Mouse (Mus musculus): Measurements from ENCODE around the gene Pafah1b3. TPM values are rescaled to one million over a fixed set of nuclear protein-coding genes. Genes with fewer than 3 reads are reported as not detected.
A peak's percentile ranks its signal among the peaks of the same experiment; 100 is the strongest.

The Pafah1b3 gene
- polyA plus RNA-seq, 1 experiment, result 19.1 TPM

- peaks cover 9% of the 10 kb centered on the region for H3K27me3 ChIP-seq (replicated peaks)
- H3K4me1 ChIP-seq, result peaks cover 50% of the 10 kb centered on the region
- TF ChIP-seq FLI1 (IDR thresholded peaks at IDR 0.05; ENCODE audit: low read length) (no peak), GATA1 (IDR thresholded peaks at IDR 0.05; ENCODE audit: borderline replicate concordance, low read length) (no peak)
- peaks cover 81% of the 10 kb centered on the region for H3K36me3 ChIP-seq (replicated peaks; ENCODE audit: low read length)
- H3K9me3 ChIP-seq, result peaks cover 8% of the 10 kb centered on the region; the same call in 1 of the 2 replicates
- no peak overlapping the region for H3K4me3 ChIP-seq (replicated peaks)
Measured at GRCm38 (mm10) chr7:25292107-25292506, 5.7 kb downstream of the Pafah1b3 start.

GRCm38 (mm10) chr7:25290911-25291310 is 6.9 kb downstream of the Pafah1b3 start:
- H3K27me3 ChIP-seq (replicated peaks), result peaks cover 1% of the 10 kb centered on the region
- TF ChIP-seq FLI1 (IDR thresholded peaks at IDR 0.05; ENCODE audit: low read length) (no peak), GATA1 (IDR thresholded peaks at IDR 0.05; ENCODE audit: borderline replicate concordance, low read length) (no peak)
- peaks cover 8% of the 10 kb centered on the region; the same call in 1 of the 2 replicates for H3K9me3 ChIP-seq
- peaks cover 49% of the 10 kb centered on the region for H3K4me1 ChIP-seq
- H3K36me3 ChIP-seq (replicated peaks; ENCODE audit: low read length), result peaks cover 93% of the 10 kb centered on the region
- H3K4me3 ChIP-seq (replicated peaks), result no peak overlapping the region

- Histone ChIP-seq H3K36me3 (replicated peaks; ENCODE audit: low read length) (peaks cover 98% of the 10 kb centered on the region), H3K9me3 (peaks cover 8% of the 10 kb centered on the region; the same call in 1 of the 2 replicates), H3K27me3 (replicated peaks) (no peaks in the 10 kb centered on the region), H3K4me1 (peaks cover 54% of the 10 kb centered on the region), H3K4me3 (replicated peaks) (no peak overlapping the region)
- TF ChIP-seq GATA1 (IDR thresholded peaks at IDR 0.05; ENCODE audit: borderline replicate concordance, low read length), result no peak
- no peak for TF ChIP-seq FLI1 (IDR thresholded peaks at IDR 0.05; ENCODE audit: low read length)
Measured at GRCm38 (mm10) chr7:25290463-25290862, 7.3 kb downstream of the Pafah1b3 start.

GRCm38 (mm10) chr7:25289925-25290324 is 7.9 kb downstream of the Pafah1b3 start:
- Histone ChIP-seq H3K4me1 (peaks cover 59% of the 10 kb centered on the region), H3K36me3 (replicated peaks; ENCODE audit: low read length) (peaks cover 99% of the 10 kb centered on the region)

GRCm38 (mm10) chr7:25288721-25289120 is 9.1 kb downstream of the Pafah1b3 start:
- H3K4me1 ChIP-seq, result peaks cover 62% of the 10 kb centered on the region
- H3K4me3 ChIP-seq (replicated peaks), result no peak overlapping the region
- peaks cover 98% of the 10 kb centered on the region for H3K36me3 ChIP-seq (replicated peaks; ENCODE audit: low read length)
- peaks cover 8% of the 10 kb centered on the region; the same call in 1 of the 2 replicates for H3K9me3 ChIP-seq
- no peaks in the 10 kb centered on the region for H3K27me3 ChIP-seq (replicated peaks)
- no peak for TF ChIP-seq FLI1 (IDR thresholded peaks at IDR 0.05; ENCODE audit: low read length)
- TF ChIP-seq GATA1 (IDR thresholded peaks at IDR 0.05; ENCODE audit: borderline replicate concordance, low read length), result no peak

More at GRCm38 (mm10) chr7:25289925-25290324, 7.9 kb downstream of the Pafah1b3 start:
- no peak overlapping the region for H3K4me3 ChIP-seq (replicated peaks)
- H3K9me3 ChIP-seq, result peaks cover 8% of the 10 kb centered on the region; the same call in 1 of the 2 replicates
- H3K27me3 ChIP-seq (replicated peaks), result no peaks in the 10 kb centered on the region
- TF ChIP-seq FLI1 (IDR thresholded peaks at IDR 0.05; ENCODE audit: low read length) (no peak), GATA1 (IDR thresholded peaks at IDR 0.05; ENCODE audit: borderline replicate concordance, low read length) (no peak)

- Histone ChIP-seq H3K27me3 (replicated peaks) (no peaks in the 10 kb centered on the region), H3K4me1 (peaks cover 62% of the 10 kb centered on the region), H3K4me3 (replicated peaks) (no peak overlapping the region), H3K9me3 (peaks cover 8% of the 10 kb centered on the region; the same call in 1 of the 2 replicates), H3K36me3 (replicated peaks; ENCODE audit: low read length) (peaks cover 91% of the 10 kb centered on the region)
- TF ChIP-seq FLI1 (IDR thresholded peaks at IDR 0.05; ENCODE audit: low read length), result no peak
Measured at GRCm38 (mm10) chr7:25288011-25288410, 9.8 kb downstream of the Pafah1b3 start.

GRCm38 (mm10) chr7:25286989-25287388 is 10.8 kb downstream of the Pafah1b3 start:
- TF ChIP-seq GATA1 (IDR thresholded peaks at IDR 0.05; ENCODE audit: borderline replicate concordance, low read length) (no peak), FLI1 (IDR thresholded peaks at IDR 0.05; ENCODE audit: low read length) (no peak)
- H3K36me3 ChIP-seq (replicated peaks; ENCODE audit: low read length), result peaks cover 81% of the 10 kb centered on the region
- no peak overlapping the region for H3K4me3 ChIP-seq (replicated peaks)
- peaks cover 8% of the 10 kb centered on the region; the same call in 1 of the 2 replicates for H3K9me3 ChIP-seq
- no peaks in the 10 kb centered on the region for H3K27me3 ChIP-seq (replicated peaks)
- H3K4me1 ChIP-seq, result peaks cover 56% of the 10 kb centered on the region

- H3K36me3 ChIP-seq (replicated peaks; ENCODE audit: low read length), result peaks cover 67% of the 10 kb centered on the region
- H3K4me1 ChIP-seq, result peaks cover 57% of the 10 kb centered on the region
- no peak overlapping the region for H3K4me3 ChIP-seq (replicated peaks)
- no peaks in the 10 kb centered on the region for H3K27me3 ChIP-seq (replicated peaks)
- TF ChIP-seq FLI1 (IDR thresholded peaks at IDR 0.05; ENCODE audit: low read length) (no peak), GATA1 (IDR thresholded peaks at IDR 0.05; ENCODE audit: borderline replicate concordance, low read length) (no peak)
- H3K9me3 ChIP-seq, result peaks cover 8% of the 10 kb centered on the region; the same call in 1 of the 2 replicates
Measured at GRCm38 (mm10) chr7:25285511-25286238, 12.1 kb downstream of the Pafah1b3 start.

- TF ChIP-seq FLI1 (IDR thresholded peaks at IDR 0.05; ENCODE audit: low read length), result no peak
- peaks cover 8% of the 10 kb centered on the region; the same call in 1 of the 2 replicates for H3K9me3 ChIP-seq
- peaks cover 64% of the 10 kb centered on the region for H3K4me1 ChIP-seq
- no peaks in the 10 kb centered on the region for H3K27me3 ChIP-seq (replicated peaks)
- peaks cover 58% of the 10 kb centered on the region for H3K36me3 ChIP-seq (replicated peaks; ENCODE audit: low read length)
- peak overlapping the region; percentile 73 for H3K4me3 ChIP-seq (replicated peaks)
Measured at GRCm38 (mm10) chr7:25284766-25285165, 13.0 kb downstream of the Pafah1b3 start.

- peak overlapping the region; percentile 92 for H3K4me3 ChIP-seq (replicated peaks)
- peaks cover 52% of the 10 kb centered on the region for H3K36me3 ChIP-seq (replicated peaks; ENCODE audit: low read length)
- H3K4me1 ChIP-seq, result peaks cover 69% of the 10 kb centered on the region
Measured at GRCm38 (mm10) chr7:25284171-25284570, 13.6 kb downstream of the Pafah1b3 start.

More at GRCm38 (mm10) chr7:25284171-25284570, 13.6 kb downstream of the Pafah1b3 start:
- Histone ChIP-seq H3K9me3 (peaks cover 5% of the 10 kb centered on the region; the same call in 1 of the 2 replicates), H3K27me3 (replicated peaks) (no peaks in the 10 kb centered on the region)
- TF ChIP-seq GATA1 (IDR thresholded peaks at IDR 0.05; ENCODE audit: borderline replicate concordance, low read length), result no peak
- no peak for TF ChIP-seq FLI1 (IDR thresholded peaks at IDR 0.05; ENCODE audit: low read length)
